Mouse (Mus musculus): ENCODE measurements around the gene Cnnm4. TPM values are rescaled to one million over a fixed set of nuclear protein-coding genes. Genes with fewer than 3 reads are reported as not detected.
A peak's percentile ranks its signal among the peaks of the same experiment; 100 is the strongest.

The Cnnm4 gene
- total and polyA plus RNA-seq, 3 experiments, result 7.8 to 8.5 TPM; not detected in 1

- TF ChIP-seq MAFK (IDR thresholded peaks at IDR 0.05; ENCODE audit: borderline replicate concordance, low read depth, low read length), result no peak
Observed at GRCm38 (mm10) chr1:36497312-36497711, 25.9 kb downstream of the Cnnm4 start (continued).

GRCm38 (mm10) chr1:36501261-36501660 is 29.8 kb downstream of the Cnnm4 start:
- H3K27me3 ChIP-seq (ENCODE audit: control insufficient read depth in 1 of 2, insufficient read depth in 2 of 2, low read length in 2 of 2), result no peaks in the 10 kb centered on the region
- no peaks in the 10 kb centered on the region for H3K9me3 ChIP-seq (replicated peaks; ENCODE audit: insufficient read depth, low read length)
- H3K36me3 ChIP-seq (ENCODE audit: control insufficient read depth in 1 of 2, insufficient read depth in 2 of 2, low read length in 2 of 2), result no peaks in the 10 kb centered on the region
- H3K4me1 ChIP-seq (ENCODE audit: control insufficient read depth in 1 of 2, insufficient read depth in 2 of 2, low read length in 2 of 2), result no peaks in the 10 kb centered on the region
- peak; percentile 91 to 99 (median 92) for TF ChIP-seq CTCF (IDR thresholded peaks at IDR 0.05 in 2 of 3, conservative IDR thresholded peaks at IDR 0.05 in 1 of 3; ENCODE audit: control insufficient read depth in 1 of 3, insufficient read depth in 1 of 3, low read depth in 2 of 3, low read length in 3 of 3, poor library complexity in 1 of 3, severe bottlenecking in 1 of 3)
- no peak for TF ChIP-seq MYB (IDR thresholded peaks at IDR 0.05; ENCODE audit: low read depth, low read length)
- TF ChIP-seq RCOR1 (IDR thresholded peaks at IDR 0.05; ENCODE audit: low read depth, low read length), result no peak
- peak; percentile 61 for TF ChIP-seq ZC3H11A (IDR thresholded peaks at IDR 0.05; ENCODE audit: low read depth, low read length)
- TF ChIP-seq USF2 (IDR thresholded peaks at IDR 0.05; ENCODE audit: borderline replicate concordance in 1 of 2, insufficient read depth in 1 of 2, low read depth in 1 of 2, low read length in 2 of 2), result no peak
- no peak for TF ChIP-seq TCF12 (IDR thresholded peaks at IDR 0.05; ENCODE audit: low read depth, low read length)
- TF ChIP-seq SMC3 (IDR thresholded peaks at IDR 0.05; ENCODE audit: low read depth, low read length), result peak; percentile 87
- TF ChIP-seq RAD21 (IDR thresholded peaks at IDR 0.05; ENCODE audit: low read depth, low read length), result peak; percentile 79
- DNase-seq (ENCODE audit: low read depth, low spot score), result peak; percentile 77
- H3K79me2 ChIP-seq (ENCODE audit: control insufficient read depth, insufficient read depth, low read length, poor library complexity), result no peaks in the 10 kb centered on the region
- no peak overlapping the region for H3K9ac ChIP-seq (ENCODE audit: control insufficient read depth, low read depth, low read length, poor library complexity, severe bottlenecking)
- no peak overlapping the region for H3K27ac ChIP-seq (ENCODE audit: control insufficient read depth, low read depth, low read length)
- H3K4me3 ChIP-seq (ENCODE audit: control insufficient read depth in 1 of 2, insufficient read depth in 1 of 2, low read depth in 2 of 2, low read length in 2 of 2), result no peak overlapping the region

GRCm38 (mm10) chr1:36508238-36508637 is 36.8 kb downstream of the Cnnm4 start:
- Histone ChIP-seq H3K36me3 (ENCODE audit: control insufficient read depth in 1 of 2, insufficient read depth in 2 of 2, low read length in 2 of 2) (peaks cover 0 to 1% of the 10 kb centered on the region in 2 experiments; a peak in 2 of 4 replicates), H3K4me3 (ENCODE audit: control insufficient read depth in 1 of 2, insufficient read depth in 1 of 2, low read depth in 2 of 2, low read length in 2 of 2) (no peak overlapping the region), H3K9ac (ENCODE audit: control insufficient read depth, low read depth, low read length, poor library complexity, severe bottlenecking) (no peak overlapping the region), H3K27ac (ENCODE audit: control insufficient read depth, low read depth, low read length) (no peak overlapping the region), H3K4me1 (ENCODE audit: control insufficient read depth in 1 of 2, insufficient read depth in 2 of 2, low read length in 2 of 2) (peaks cover 0 to 7% of the 10 kb centered on the region in 2 experiments; a peak in 3 of 4 replicates), H3K9me3 (replicated peaks; ENCODE audit: insufficient read depth, low read length) (no peaks in the 10 kb centered on the region), H3K79me2 (ENCODE audit: control insufficient read depth, insufficient read depth, low read length, poor library complexity) (peaks cover 8% of the 10 kb centered on the region), H3K27me3 (ENCODE audit: control insufficient read depth in 1 of 2, insufficient read depth in 2 of 2, low read length in 2 of 2) (no peaks in the 10 kb centered on the region)
- DNase-seq (ENCODE audit: low read depth, low spot score), result peak; percentile 28
- TF ChIP-seq TAL1 (IDR thresholded peaks at IDR 0.05; ENCODE audit: low read length) (no peak), UBTF (IDR thresholded peaks at IDR 0.05; ENCODE audit: borderline replicate concordance, insufficient read depth, low read depth, low read length) (no peak), GABPA (IDR thresholded peaks at IDR 0.05; ENCODE audit: low read depth, low read length) (no peak), EP300 (IDR thresholded peaks at IDR 0.05; ENCODE audit: low read depth in 1 of 2, low read length in 2 of 2) (no peak), ZC3H11A (IDR thresholded peaks at IDR 0.05; ENCODE audit: low read depth, low read length) (no peak)
